Mouse (Mus musculus): ENCODE measurements around the gene Dennd4c.
"Not testable (repeated sequence)": the region's sequence is repeated elsewhere in the genome, so short reads cannot be mapped to it uniquely, and the experiment has no call there.

Dennd4c gene

DNA sequence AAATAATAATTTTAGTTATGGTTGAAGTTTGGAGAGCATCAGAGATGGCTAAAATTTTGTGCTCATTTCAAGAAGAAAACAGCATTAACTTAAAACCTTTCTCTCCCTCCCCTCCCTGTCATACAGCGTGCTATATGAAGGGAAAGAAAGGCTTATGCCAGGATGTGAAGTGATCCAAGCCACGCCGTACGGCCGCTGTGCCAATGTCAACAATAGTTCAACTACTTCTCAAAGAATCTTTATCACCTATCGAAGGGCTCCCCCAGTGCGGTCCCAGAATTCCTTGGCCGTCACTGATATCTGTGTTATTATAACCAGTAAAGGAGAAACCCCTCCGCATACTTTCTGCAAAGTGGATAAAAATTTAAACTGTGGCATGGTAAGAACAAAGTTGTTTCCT is 29.2 kb downstream of the Dennd4c start:
- in situ Hi-C loops (cut with MseI, MboI) = no loop called here

DNA sequence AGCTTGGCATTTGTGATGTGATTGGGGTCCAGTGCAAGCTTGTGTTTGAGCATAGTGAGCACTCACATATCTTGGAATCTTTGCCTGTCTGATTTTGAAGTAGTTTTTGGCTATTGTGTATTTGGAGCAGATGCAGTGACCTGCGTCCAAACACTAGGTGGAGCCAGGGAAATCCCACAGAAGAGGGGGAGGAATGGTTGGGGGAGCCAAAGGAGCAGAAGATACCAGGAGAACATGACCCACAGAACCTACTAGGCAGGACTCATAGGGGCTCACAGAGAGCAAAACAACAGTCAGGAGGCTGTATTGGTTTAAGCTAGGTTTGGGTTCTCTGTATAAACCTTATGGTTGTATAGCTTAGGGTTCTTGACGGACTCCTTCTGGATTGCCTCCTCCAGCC is 62.2 kb downstream of the Dennd4c start:
- in situ Hi-C loops (cut with MseI, MboI) = no loop called here

DNA sequence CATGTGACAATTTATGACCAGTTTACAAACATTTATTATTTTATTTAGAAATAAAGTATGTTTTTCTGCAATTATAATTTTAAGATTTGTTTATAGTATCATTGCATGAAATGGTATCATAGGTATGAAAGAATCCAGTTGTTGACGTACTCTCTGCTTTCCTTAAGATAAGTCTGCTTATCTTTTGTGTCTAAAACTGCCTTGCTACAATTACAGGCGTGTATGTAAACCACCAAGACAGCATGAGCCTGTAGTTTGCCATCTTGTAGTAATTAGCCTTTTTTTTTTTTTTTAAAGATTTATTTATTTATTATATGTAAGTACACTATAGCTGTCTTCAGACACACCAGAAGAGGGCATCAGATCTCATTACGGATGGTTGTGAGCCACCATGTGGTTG is 66.5 kb downstream of the Dennd4c start:
- in situ Hi-C loops (cut with MseI, MboI) = no loop called here

DNA sequence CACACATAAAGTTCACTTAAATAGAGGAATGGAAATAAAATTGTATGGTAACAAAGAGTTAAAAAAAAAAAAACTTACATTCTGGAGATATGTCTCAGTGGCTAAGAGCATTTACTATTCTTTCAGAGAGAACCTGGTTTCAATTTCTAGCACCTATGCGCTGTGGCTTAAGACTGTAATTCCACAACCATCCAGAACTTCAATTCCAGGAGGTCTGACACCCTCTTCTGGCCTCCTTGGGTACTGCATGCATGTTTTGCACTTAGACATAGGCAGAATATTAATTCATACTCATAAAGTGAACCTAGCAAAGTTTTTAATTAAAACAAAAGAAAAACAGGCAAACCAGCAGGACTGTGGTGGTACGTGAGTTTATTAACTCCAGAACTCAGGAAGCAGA is 74.8 kb downstream of the Dennd4c start:
- in situ Hi-C loops (cut with MseI, MboI) = no loop called here

DNA sequence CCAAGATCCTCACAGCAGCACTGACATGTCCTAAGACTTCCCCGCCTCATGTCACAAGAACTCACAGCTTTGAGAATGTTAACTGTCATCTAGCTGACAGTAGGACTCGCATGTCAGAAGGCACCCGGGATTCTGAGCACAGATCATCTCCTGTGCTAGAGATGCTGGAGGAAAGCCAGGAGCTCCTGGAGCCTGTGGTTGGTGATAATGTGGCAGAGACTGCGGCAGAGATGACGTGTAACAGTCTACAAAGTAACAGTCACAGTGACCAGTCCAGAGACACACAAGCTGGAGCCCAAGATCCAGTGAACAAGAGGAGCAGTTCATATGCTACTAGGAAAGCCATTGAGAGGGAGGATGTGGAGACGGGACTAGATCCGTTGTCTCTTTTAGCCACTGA is 76.8 kb downstream of the Dennd4c start:
- in situ Hi-C loops (cut with MseI, MboI) = no loop called here

DNA sequence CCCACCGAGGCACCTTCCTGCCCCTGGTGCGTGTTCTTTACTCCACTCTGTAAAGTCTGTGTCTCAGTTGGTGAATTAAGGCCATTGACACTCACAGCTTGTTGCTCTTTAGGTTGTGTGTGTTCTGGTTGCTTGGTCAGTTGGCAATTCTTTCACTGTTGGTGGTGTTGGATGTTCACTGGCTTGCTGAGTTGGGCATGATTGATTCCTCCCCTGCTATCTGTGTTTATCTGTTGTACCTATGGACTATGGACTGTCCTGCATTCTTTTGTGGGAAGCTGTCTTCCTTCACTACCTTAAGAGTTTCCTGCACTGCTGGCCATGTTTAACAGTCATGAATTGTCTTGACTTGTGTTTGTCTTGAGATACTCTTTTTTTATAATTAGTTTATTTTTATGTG is 83.5 kb downstream of the Dennd4c start:
- in situ Hi-C loops (cut with MseI, MboI) = no loop called here

DNA sequence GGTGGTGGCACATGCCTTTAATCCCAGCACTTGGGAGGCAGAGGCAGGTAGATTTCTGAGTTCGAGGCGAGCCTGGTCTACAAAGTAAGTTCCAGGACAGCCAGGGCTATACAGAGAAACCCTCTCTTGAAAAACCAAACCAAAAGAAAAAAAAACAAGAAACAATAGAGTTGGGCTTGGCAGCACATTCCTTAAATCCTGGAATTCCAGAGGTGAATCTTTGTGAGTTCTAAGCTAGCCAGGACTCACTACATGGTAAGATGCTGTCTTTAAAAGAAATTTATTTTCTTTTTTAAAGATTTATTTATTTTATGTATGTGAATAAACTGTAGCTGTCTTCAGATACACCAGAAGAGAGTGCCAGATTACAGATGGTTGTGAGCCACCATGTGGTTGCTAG is 92.8 kb downstream of the Dennd4c start:
- in situ Hi-C loops (cut with MseI, MboI) = not testable (repeated sequence)

DNA sequence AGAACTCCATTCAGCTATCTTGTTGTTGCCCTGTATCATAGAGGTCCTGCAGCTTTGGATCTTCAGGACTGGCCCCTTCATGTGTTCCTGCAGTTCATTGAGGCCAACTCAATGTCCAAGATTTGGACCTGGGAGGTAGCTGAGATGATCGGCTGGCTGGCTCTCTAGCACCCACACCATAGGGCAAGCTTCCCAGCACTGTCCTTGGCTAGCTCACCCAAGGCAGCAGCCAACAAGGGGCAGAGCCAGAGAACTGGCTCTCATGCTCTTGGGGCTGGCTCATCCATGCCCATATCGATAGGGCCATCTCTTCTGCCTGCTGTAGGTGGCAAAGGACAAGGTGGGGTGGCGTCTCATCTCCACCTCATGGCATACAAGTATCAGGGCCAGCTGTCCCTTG is 97.0 kb downstream of the Dennd4c start:
- in situ Hi-C loops (cut with MseI, MboI) = no loop called here

DNA sequence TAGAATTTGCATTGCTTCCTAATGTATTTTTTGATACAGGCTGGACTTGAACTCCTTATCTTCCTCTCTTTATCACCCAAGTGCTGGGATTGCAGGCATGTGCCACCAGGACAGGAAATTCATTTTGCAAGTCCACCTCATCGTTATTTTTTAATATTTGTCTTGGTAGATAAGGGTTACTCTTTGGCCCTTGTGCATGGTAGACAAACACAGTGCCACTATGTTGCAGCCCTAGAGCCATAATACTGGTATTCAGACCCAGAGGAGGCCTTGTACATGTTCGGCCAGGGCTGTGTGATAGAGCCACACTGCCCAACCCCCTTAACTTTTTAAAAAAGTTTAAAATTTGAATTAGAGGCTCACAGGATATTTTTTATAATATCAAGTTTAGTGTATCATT is 98.9 kb downstream of the Dennd4c start:
- in situ Hi-C loops (cut with MseI, MboI) = no loop called here

DNA sequence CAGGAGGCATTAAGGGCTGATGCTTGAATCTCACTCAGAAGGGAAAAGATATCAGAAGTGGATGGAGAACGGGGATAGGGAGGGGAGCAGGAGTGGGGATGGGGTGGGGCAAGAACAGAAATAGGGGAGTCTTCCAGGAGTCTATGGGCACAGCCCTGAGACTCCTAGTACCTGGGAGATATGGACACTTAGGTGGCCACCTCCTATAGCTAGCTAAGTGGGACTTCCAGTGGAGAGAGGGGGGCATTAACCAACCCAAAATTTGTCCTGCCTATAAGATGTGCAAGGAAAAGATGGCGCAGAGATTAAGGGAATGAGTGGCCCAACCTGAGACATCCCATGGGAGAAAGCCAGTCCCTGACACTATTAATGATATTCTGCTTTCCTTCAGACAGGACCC is 103.0 kb downstream of the Dennd4c start:
- in situ Hi-C loops (cut with MseI, MboI) = no loop called here

DNA sequence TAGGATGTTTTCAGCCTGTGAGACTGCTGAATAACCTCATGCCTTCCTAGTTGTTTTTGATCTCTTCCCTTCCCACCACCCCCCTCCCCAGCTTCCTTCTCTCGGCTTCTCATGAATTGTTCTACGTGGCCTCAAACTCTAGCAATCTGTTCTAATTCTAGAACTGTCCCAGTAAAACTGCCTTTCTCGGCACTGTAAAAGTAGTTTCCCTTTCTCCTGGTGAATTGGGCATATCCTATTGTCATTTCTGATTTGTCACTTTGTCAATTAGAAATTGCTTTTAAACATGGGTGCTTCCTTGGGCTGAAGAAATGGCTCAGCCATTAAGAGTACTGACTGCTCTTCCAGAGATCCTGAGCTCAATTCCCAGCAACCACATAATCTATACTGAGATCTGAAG is 103.7 kb downstream of the Dennd4c start:
- in situ Hi-C loops (cut with MseI, MboI) = no loop called here

DNA sequence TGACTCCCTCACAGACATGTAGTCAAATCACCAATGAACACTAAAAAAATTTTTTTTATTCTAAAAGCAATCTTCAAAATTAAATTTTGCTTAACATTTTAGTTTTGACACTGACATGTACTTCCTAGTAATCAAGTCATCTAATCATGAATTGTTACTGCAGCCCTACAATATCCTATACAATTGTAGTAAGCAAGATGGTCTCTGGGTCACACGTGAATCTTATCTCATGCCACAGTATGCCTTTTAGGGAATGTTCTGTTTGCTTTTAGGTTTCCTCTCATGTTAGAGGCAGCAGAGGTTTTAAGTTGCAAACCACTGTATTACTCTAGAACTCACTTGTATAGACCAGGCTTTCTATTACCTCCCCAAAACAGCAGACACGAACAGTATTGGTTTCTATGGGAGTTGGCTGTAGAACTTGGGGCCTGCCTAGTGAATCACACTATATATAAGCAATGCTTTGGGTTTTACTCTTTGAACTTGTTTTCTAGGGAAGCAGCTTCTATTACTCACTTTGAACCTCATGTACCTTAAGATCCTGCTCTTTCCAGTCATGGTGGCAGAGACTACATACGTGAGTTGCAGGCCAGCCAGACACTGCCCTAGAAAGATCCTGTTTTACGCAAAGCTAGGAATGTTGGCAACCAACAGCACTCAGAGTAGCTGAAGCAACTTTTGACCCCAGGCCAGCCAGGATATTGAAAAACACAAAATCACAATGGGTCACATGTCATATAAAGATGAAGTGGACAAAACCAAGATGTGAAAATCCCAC is 104.6 kb downstream of the Dennd4c start:
- in situ Hi-C loops (cut with MseI, MboI) = no loop called here

DNA sequence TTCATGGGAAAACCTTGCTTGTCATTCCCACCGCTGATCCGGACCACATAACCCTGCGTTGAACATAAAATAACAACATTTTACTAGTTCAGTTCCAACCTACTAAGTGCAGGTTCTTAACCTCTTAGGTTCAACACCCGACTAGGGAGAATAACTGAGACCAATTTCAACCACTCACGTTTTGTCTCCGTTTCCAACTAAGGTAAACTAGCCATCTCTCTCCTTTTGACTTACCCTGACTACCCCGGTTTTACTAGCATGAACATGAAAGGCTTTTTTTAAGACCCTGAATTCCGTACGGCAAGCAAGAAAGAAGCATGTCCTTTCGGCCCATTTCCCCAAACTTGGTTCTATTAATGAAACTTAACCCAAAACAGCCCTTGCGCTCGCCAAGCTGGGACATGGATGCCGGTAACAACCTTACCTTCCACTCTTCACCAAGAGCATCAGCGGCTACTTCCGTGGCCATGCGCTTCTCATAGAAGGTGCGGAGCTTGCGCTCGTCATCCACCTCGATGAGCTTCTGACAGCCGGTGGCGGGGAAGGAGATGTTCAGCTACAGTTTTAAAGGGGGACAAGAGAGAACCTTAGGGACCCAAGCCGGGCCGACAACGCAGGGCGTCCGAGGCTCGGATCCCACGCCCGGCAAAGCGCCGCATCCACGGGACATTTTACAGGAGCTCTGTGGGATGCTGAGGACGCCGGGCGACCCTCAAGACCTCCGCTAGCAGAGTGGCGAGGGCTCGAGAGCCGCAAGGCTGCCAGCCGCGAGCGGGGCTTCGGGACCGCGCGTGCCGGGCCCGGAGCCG is 108.2 kb downstream of the Dennd4c start:
- in situ Hi-C loops (cut with MseI, MboI) = no loop called here

DNA sequence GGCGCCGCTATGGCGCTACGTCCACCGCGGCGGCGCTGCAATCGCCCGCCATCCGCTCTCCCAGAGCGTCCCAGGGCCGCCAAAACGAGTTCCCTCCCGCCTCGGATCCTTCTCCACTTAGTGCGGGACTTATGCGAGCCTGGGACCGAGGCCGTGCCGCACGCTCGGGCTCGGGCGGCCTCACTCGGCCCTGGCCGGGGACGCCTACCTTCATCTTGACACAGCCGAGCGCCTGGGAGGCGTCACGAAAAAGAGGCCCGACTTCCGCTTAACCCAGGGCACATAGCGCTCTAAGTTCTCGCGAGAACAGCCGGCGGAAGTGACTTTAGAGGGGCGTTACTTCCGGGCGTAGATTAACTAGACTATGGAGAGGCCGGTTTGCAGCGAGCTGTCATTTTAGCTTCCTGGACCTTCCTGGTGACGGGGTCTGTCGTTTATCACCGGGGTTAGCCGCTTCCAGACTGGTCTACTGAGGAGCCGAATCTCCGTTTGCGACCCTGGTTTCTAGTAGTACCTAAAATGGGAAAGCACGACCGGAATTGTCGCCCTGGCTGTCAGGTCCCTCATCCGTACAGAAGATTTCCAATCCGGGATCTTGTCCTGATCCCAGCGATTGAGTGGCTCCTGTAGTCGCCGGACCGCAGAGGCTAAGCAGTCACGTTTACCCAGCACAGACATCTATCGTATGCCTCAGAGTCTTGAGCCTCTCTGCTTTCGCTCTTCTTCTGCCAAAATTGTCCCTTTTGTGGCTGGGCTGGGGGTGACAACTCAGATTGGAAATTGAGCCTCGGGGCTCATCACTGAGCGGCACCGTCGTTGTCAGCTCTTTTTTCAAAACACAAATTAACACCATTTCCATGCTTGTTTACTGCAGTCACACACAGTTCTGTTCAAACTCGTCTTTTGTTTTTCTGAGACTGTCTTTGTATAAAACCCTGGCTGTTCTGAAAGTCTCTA is 109.0 kb downstream of the Dennd4c start, which contains the start of gene Rps6:
TSS of gene Rps6 (minus strand) at position 300 of the 957 bp plus-strand sequence.
- in situ Hi-C loops (cut with MseI, MboI) = no loop called here

DNA sequence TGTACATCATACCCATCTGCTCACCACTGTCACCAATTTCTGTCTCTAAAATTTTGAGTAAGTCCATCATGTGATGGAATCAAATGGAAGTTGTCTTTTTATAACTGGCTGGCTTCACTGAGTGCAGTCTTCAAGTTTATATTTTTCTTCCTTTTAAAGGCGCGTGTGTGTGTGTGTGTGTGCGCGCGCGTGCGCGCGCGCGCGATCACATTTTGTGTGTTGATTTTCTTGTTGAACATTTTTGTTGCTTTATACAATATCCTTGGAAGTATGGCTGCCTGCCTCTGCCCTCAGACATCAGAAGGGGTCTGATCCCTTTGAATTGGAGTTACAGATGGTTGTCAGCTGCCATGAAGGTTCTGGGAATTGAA is 109.7 kb downstream of the Dennd4c start:
- in situ Hi-C loops (cut with MseI, MboI) = no loop called here

DNA sequence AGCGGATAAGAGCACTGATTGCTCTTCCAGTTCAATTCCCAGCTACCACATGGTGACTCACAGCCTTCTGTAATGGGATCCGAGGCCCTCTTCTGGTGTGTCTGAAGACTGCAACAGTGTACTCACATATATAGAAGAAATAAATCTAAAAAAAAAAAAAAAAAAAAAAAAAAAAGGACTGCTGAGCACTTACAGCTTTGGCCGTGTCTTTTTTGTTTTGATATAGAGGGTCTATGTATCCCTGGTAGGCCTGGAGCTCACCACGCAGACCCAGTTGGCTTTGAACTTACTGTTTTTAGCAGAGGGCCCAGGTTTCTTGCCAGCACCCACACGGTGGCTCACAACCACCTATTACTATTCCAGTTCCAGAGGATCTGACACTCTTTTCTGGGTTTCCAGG is 115.7 kb downstream of the Dennd4c start:
- in situ Hi-C loops (cut with MseI, MboI) = no loop called here

DNA sequence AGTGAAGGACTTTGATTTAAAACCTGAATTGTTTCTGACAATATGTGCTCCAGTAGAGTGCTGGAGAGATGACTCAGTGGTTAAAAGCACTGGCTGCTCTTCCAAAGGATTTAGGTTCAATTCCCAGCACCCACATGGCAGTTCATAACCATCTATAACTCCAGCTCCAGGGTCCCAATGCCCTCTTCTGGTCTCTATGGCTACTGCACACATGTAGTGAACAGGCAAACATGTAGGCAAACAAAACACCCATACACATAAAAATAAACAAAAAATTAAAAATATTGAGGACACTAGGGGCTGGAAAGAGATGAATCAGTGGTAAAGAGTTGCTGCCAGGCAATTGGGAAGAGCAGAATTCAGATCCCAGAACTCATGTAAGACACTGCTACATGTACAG is 123.6 kb downstream of the Dennd4c start:
- in situ Hi-C loops (cut with MseI, MboI) = no loop called here

DNA sequence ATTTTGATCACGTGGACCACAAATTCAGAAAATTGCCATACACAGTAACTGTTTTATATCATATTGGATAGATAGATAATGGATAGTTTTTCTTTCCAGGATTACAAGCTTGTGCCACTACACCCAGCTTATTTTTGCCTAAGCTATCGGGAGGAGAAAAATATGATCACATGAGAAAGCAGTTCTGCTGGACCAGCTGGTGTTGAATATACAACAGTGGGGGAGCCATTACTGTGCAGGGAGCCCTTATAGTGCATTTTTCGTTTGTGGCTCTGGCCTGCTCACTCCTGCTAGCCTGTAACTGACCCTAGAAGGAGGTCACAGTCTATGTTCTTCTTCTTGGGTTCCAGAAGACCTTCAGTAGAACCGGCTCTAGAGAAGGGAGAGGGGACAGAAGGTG is 124.7 kb downstream of the Dennd4c start:
- in situ Hi-C loops (cut with MseI, MboI) = no loop called here

DNA sequence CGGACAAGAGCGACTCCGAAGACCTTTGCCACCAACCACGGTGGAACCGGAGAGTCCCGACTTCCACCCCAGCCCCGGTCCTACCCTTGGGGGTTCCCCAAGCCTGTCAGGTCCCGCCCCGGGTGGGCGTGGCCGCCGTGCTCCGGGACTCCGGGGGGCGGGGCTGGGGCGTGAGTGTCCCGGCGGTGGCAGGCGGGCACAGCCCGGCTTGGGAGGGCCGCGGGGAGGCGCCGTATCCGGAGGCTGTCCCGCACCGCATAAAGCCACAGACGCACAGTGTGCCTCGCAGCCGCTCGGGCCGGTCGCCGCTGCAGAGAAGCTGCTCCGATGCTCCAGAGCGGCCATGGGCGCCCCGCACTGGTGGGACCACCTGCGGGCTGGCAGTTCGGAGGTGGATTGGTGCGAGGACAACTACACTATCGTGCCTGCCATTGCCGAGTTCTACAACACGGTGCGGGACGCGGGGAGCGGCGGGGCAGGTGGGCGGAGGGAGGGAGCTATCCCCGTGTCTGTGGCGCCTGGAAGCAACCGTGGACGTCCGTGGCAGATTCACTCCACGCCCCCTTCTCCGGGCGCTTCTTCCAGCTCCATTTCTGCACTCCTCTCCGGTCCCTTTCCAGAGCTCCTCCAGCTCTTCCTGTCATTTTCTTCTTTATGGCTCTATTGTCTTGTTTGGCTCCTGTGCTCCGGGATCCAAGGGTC is 125.9 kb downstream of the Dennd4c start, which contains the start of gene Acer2:
TSS of gene Acer2 (plus strand) at position 251 of the 702 bp plus-strand sequence.
- in situ Hi-C loops (cut with MseI, MboI) = no loop called here

DNA sequence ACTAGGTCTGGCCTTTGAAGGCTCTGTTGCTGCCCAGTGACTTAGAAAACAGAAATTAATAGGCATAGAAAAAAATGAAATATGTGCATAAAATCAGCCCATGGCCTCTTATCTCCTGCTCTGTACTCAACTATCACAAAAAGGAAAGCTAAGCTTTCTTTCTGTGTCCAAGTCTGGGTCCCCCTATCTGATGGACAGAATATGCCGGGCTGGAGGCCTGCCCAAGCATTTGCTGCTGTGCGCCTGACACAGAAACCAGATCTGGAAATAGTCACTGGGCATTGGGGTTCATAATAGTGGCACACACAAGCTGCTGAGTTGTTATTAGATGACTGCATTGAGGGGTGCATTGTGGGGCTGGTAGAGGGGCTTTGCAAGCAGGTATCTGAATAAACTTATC is 131.1 kb downstream of the Dennd4c start:
- in situ Hi-C loops (cut with MseI, MboI) = no loop called here

DNA sequence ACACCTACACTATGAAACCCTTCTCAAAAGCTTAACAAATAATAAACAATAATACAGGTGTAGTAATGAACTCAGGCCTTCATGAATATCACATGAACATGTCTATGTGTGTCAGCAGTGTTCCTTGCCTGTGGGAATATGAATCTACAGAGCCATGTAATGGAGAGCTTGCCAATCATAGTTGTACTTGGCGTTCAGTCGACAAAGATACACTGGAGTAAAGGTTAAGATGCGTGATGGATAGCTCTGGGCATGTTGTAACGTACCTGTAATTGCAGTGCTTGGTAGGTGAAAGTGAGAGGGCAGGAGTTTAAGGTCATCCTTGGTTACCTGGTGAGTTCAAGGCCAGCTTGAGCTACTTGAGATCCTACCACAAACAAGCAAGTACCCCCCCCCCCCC is 132.8 kb downstream of the Dennd4c start:
- in situ Hi-C loops (cut with MseI, MboI) = no loop called here

Data from mouse trophoblast stem cell (cell line).